Comparison of ENCODE assay signal across 13 mouse cellular contexts in the genomic region with DNA sequence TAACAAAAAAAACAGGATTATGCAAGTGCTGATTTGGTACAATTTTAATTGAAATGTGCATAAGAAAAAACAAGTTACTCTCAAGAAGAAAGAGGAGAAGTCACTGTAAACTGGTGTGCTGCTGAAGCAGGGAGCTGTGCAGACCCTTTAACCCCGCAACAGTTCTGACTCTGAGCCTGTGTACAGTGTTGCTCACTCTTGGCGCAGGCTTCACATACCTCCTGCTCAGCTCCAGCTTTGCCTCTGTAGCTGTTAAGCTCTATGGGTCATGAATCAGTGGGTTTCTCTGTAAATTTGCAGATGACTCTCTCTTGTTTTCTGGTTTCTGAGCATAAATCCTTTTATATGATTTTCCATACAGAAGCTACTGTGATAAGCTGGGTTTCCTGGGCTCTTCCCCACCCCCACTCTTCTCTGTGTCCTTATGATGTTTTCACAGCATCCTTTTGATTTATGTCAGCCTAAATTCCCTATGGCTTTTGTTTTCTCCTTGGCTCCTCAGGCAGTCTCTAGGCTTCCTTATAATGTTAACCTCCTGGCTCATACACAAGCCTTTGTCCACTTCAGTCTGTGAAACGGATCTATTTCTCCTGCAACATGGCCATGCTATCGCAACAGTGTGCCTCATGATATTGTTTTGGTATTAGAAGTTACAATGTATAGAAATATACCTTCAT. TPM values are rescaled to one million over a fixed set of nuclear protein-coding genes. Genes with fewer than 3 reads are reported as not detected.
DNase-seq lines count a peak whose midpoint lies in the region; ATAC-seq and TF ChIP-seq lines count a peak whose summit lies in the region.
"Had no signal": no experiment of that assay in that cellular context is flagged by ENCODE, and none has a peak within 500 bp of the region (broad histone marks: within the 10 kb centered on the region; RNA-seq: fewer than 3 reads in every experiment).

No protein-coding gene starts in this region.

- H3K4me2 ChIP-seq in forebrain, embryonic 11.5 days (ENCODE audit: low read depth, low read length, severe bottlenecking), result no peak overlapping the region
- no peak overlapping the region for H3K4me2 ChIP-seq in forebrain, postnatal 0 days (ENCODE audit: low read depth)
- no peak overlapping the region for H3K4me2 ChIP-seq in midbrain, embryonic 13.5 days (replicated peaks)
- no peak overlapping the region for H3K4me2 ChIP-seq in midbrain, embryonic 11.5 days
- H3K4me2 ChIP-seq in limb, embryonic 11.5 days (ENCODE audit: low read depth, severe bottlenecking), result no peak overlapping the region

- ATAC-seq in forebrain, embryonic 11.5 days (replicated peaks; ENCODE audit: low FRiP score), result no peak; the same call in 1 of the 2 replicates
- no peak for ATAC-seq in forebrain, postnatal 0 days
- peak; percentile 85 for ATAC-seq in midbrain, embryonic 13.5 days
- ATAC-seq in midbrain, embryonic 11.5 days (ENCODE audit: low FRiP score), result no peak
- ATAC-seq in limb, embryonic 11.5 days (ENCODE audit: insufficient number of reproducible peaks, low FRiP score, low TSS enrichment, low read depth), result 0 out of 2 replicates have a peak, but pooled peaks have one; percentile 48
- no peak for ATAC-seq in erythroblast, adult 5-6 weeks (replicated peaks; ENCODE audit: low FRiP score, poor library complexity, severe bottlenecking)
- ATAC-seq: intestine, postnatal 0 days had no signal

- no peak for DNase-seq in forebrain, embryonic 11.5 days (ENCODE audit: low spot score)
- no peak for DNase-seq in forebrain, postnatal 0 days
- no peak for DNase-seq in midbrain, embryonic 11.5 days (ENCODE audit: low spot score, missing footprints)
- DNase-seq in limb, embryonic 11.5 days (ENCODE audit: low spot score), result no peak
- no peak for DNase-seq in adrenal gland, adult 8-10 months
- DNase-seq in gastrocnemius, postnatal 4 days (ENCODE audit: low spot score in 2 of 2), result no peak
- DNase-seq: B cell, adult 2 months; gastrocnemius, postnatal 36 days; right cerebral cortex, adult 18-20 months had no signal

- H3K27me3 ChIP-seq in forebrain, embryonic 11.5 days (ENCODE audit: control insufficient read depth, insufficient read depth, low read length), result no peaks in the 10 kb centered on the region
- H3K27me3 ChIP-seq in forebrain, postnatal 0 days (ENCODE audit: insufficient read depth, low read length), result no peaks in the 10 kb centered on the region
- no peaks in the 10 kb centered on the region for H3K27me3 ChIP-seq in midbrain, embryonic 13.5 days
- no peaks in the 10 kb centered on the region for H3K27me3 ChIP-seq in midbrain, embryonic 11.5 days (ENCODE audit: control insufficient read depth, insufficient read depth, low read length)
- H3K27me3 ChIP-seq in limb, embryonic 11.5 days (ENCODE audit: control insufficient read depth, insufficient read depth, low read length), result no peaks in the 10 kb centered on the region

- 61% methylated on average over 4 of the region's 4 CpGs for WGBS in forebrain, embryonic 11.5 days
- WGBS in forebrain, postnatal 0 days, result 50% methylated on average over 4 of the region's 4 CpGs
- 55% methylated on average over 4 of the region's 4 CpGs for WGBS in midbrain, embryonic 13.5 days
- WGBS in midbrain, embryonic 11.5 days, result 59% methylated on average over 4 of the region's 4 CpGs
- 61% methylated on average over 4 of the region's 4 CpGs for WGBS in limb, embryonic 11.5 days

- 0 out of 2 replicates have a peak, but pooled peaks cover 2% of the 10 kb centered on the region for H3K4me1 ChIP-seq in forebrain, embryonic 11.5 days (replicated peaks; ENCODE audit: control insufficient read depth, insufficient read depth, low read length)
- H3K4me1 ChIP-seq in forebrain, postnatal 0 days (ENCODE audit: insufficient read depth), result no peaks in the 10 kb centered on the region; the same call in 1 of the 2 replicates
- peaks cover 7% of the 10 kb centered on the region for H3K4me1 ChIP-seq in midbrain, embryonic 13.5 days (replicated peaks)
- peaks cover 4% of the 10 kb centered on the region for H3K4me1 ChIP-seq in midbrain, embryonic 11.5 days (ENCODE audit: control insufficient read depth, insufficient read depth, low read length)
- peaks cover 5% of the 10 kb centered on the region; the same call in 1 of the 2 replicates for H3K4me1 ChIP-seq in limb, embryonic 11.5 days (ENCODE audit: control insufficient read depth, insufficient read depth, low read length)

- no peak overlapping the region for H3K4me3 ChIP-seq in forebrain, embryonic 11.5 days (ENCODE audit: low read depth, low read length)
- no peak overlapping the region for H3K4me3 ChIP-seq in forebrain, postnatal 0 days (ENCODE audit: low read depth, low read length)
- H3K4me3 ChIP-seq in midbrain, embryonic 13.5 days (replicated peaks), result no peak overlapping the region
- H3K4me3 ChIP-seq in midbrain, embryonic 11.5 days (ENCODE audit: low read depth, low read length), result no peak overlapping the region
- H3K4me3 ChIP-seq in limb, embryonic 11.5 days (ENCODE audit: low read depth, low read length), result no peak overlapping the region

- TF ChIP-seq CTCF in forebrain, postnatal 0 days (IDR thresholded peaks at IDR 0.05; ENCODE audit: low read depth), result no peak

- no peaks in the 10 kb centered on the region for H3K36me3 ChIP-seq in forebrain, embryonic 11.5 days (ENCODE audit: control insufficient read depth, insufficient read depth, low read length)
- H3K36me3 ChIP-seq in forebrain, postnatal 0 days (ENCODE audit: insufficient read depth), result no peaks in the 10 kb centered on the region
- no peaks in the 10 kb centered on the region for H3K36me3 ChIP-seq in midbrain, embryonic 13.5 days
- no peaks in the 10 kb centered on the region for H3K36me3 ChIP-seq in midbrain, embryonic 11.5 days (ENCODE audit: control insufficient read depth, insufficient read depth, low read length)
- H3K36me3 ChIP-seq in limb, embryonic 11.5 days (ENCODE audit: control insufficient read depth, insufficient read depth, low read length), result no peaks in the 10 kb centered on the region
- H3K36me3 ChIP-seq: G1E had no signal

- H3K9me3 ChIP-seq in forebrain, embryonic 11.5 days (ENCODE audit: control insufficient read depth, low read length), result no peaks in the 10 kb centered on the region
- H3K9me3 ChIP-seq in forebrain, postnatal 0 days (ENCODE audit: low read length), result no peaks in the 10 kb centered on the region
- H3K9me3 ChIP-seq in midbrain, embryonic 13.5 days, result no peaks in the 10 kb centered on the region
- H3K9me3 ChIP-seq in midbrain, embryonic 11.5 days (ENCODE audit: control insufficient read depth, low read length), result no peaks in the 10 kb centered on the region
- H3K9me3 ChIP-seq in limb, embryonic 11.5 days (ENCODE audit: control insufficient read depth, low read length), result no peaks in the 10 kb centered on the region
- H3K9me3 ChIP-seq: G1E had no signal

- peak overlapping the region; percentile 23 for H3K9ac ChIP-seq in forebrain, embryonic 11.5 days (ENCODE audit: low read length)
- no peak overlapping the region for H3K9ac ChIP-seq in forebrain, postnatal 0 days
- no peak overlapping the region for H3K9ac ChIP-seq in midbrain, embryonic 13.5 days (replicated peaks)
- H3K9ac ChIP-seq in midbrain, embryonic 11.5 days (ENCODE audit: low read length), result no peak overlapping the region
- H3K9ac ChIP-seq in limb, embryonic 11.5 days (ENCODE audit: low read length), result no peak overlapping the region

- H3K27ac ChIP-seq in forebrain, embryonic 11.5 days (ENCODE audit: low read depth, low read length), result no peak overlapping the region
- no peak overlapping the region for H3K27ac ChIP-seq in forebrain, postnatal 0 days (ENCODE audit: low read depth, low read length)
- peak overlapping the region; percentile 65 for H3K27ac ChIP-seq in midbrain, embryonic 13.5 days
- no peak overlapping the region for H3K27ac ChIP-seq in midbrain, embryonic 11.5 days (ENCODE audit: low read depth, low read length)
- 0 out of 2 replicates have a peak overlapping the region, but pooled peaks have one; percentile 33 for H3K27ac ChIP-seq in limb, embryonic 11.5 days (replicated peaks; ENCODE audit: low read depth, low read length)

RNA-seq across cellular contexts. Expression of a gene that starts 30.1 kb away (rescaled TPM):
- 13.9 and 15.3 TPM in 2 replicates for polyA plus RNA-seq in forebrain, embryonic 11.5 days (2014; fragmentation: Nextera tagmentation; extraction: Ambion mirVana)
- total RNA-seq in forebrain, postnatal 0 days (2014; rRNA removed), result 52.2 and 58.1 TPM in 2 replicates
- polyA plus RNA-seq in forebrain, postnatal 0 days (2015; fragmentation: Nextera tagmentation; extraction: Ambion mirVana), result 8.0 and 14.4 TPM in 2 replicates
- polyA plus RNA-seq in midbrain, embryonic 13.5 days (2015; fragmentation: Nextera tagmentation; extraction: Ambion mirVana), result 18.7 and 19.7 TPM in 2 replicates
- 5.7 and 6.1 TPM in 2 replicates for polyA plus RNA-seq in midbrain, embryonic 11.5 days (2014; fragmentation: Nextera tagmentation; extraction: Ambion mirVana)
- polyA plus RNA-seq in limb, embryonic 11.5 days (2014; fragmentation: Nextera tagmentation; extraction: Ambion mirVana), result 10.8 and 13.1 TPM in 2 replicates
- 1 to 10 TPM; 3.6 to 7.3 (median 4.8) TPM for total RNA-seq in adrenal gland, adult 8-10 months (2022)
- total RNA-seq in erythroblast, adult 5-6 weeks (2015; ENCODE audit: low replicate concordance), result not detected in 2 replicates
- not detected in 2 replicates for total RNA-seq in erythroblast, adult 5-6 weeks (2017; ENCODE audit: low replicate concordance)
- total RNA-seq in gastrocnemius, postnatal 4 days (2021), result 1 to 10 TPM; 5.8 to 7.9 TPM
- polyA plus RNA-seq: G1E had no signal

Comparison
In these comparisons a context has a peak if more than half of its experiments do, and no peak if none do; other contexts are left out.
1. ATAC-seq: peak in midbrain, embryonic 13.5 days (single experiment) and limb, embryonic 11.5 days (single experiment); none in forebrain, embryonic 11.5 days (single experiment), forebrain, postnatal 0 days (single experiment), midbrain, embryonic 11.5 days (single experiment) and erythroblast, adult 5-6 weeks (single experiment).
2. H3K27ac ChIP-seq: peak in midbrain, embryonic 13.5 days (single experiment) and limb, embryonic 11.5 days (single experiment); none in forebrain, embryonic 11.5 days (single experiment), forebrain, postnatal 0 days (single experiment) and midbrain, embryonic 11.5 days (single experiment).